Mouse (Mus musculus) bone marrow, adult 2 months (tissue): ENCODE results near the gene Gucy2g.

Source experiments
- CTCF ChIP-seq: fragments of 200-500 bp; IDR thresholded peaks from 2 replicates; pipeline ENCODE4 v1.5.1; 2011; ENCODE audit warnings: low read length, control low read depth; ENCODE audit not compliant: control insufficient read depth, insufficient read depth
- POLR2A ChIP-seq: fragments of 200-500 bp; IDR thresholded peaks from 2 replicates; pipeline ENCODE4 v1.6.1; 2011; ENCODE audit warnings: low read depth, mild to moderate bottlenecking, control low read depth, low read length, borderline replicate concordance; ENCODE audit not compliant: control insufficient read depth

GRCm38 (mm10) chr19:55219359-55219758 is 21.7 kb downstream of the Gucy2g start:
- TF ChIP-seq POLR2A, result no peak
- no peak for TF ChIP-seq CTCF
